Mouse (Mus musculus): ENCODE measurements around the gene Depdc1b.

The Depdc1b gene

GRCm38 (mm10) chr13:108354804-108355552 is 38.8 kb downstream of the Depdc1b start:
- DNase-seq (ENCODE audit: low spot score), result no peak

DNA sequence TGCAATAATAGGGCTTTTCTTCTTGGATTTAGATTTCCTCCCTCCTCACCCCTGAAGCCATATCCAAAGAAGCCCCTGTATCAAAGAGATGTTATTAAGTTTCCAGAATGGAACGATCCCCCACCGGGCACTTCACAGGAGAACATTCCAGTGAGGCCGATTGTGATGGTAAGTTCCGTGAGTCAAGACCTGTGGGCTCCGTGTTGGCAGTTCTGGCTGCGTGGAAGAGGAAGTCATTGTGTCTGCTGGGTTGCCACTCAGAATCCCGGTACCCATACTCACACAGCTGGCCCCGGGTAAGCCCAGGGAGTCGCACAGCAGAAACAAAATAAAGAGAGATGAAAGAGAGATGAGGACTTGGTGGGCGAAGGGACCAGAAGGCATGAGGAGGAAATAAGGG is 41.2 kb downstream of the Depdc1b start:
- DNase-seq (ENCODE audit: low spot score), result no peak

DNA sequence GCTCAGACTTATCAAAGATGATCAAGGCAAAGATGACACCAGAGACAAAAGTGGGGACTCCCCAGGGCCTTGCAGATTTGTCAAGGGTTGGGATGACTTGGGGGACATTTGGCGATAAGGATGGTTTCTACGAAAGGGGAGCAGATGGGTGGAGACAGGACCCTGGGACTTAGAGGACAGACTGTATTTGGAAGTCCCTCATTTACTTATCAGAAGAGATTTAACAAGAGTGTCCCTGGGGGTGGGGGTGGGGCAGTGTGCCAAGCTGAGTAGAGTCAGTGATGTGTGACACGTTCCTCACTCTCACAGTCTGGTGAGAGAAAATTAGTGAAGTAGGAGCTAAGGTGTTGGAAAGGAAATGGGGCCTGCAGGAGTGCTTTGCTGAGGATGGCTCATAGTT is 42.1 kb downstream of the Depdc1b start:
- no peak for DNase-seq (ENCODE audit: low spot score)

- no peak for DNase-seq (ENCODE audit: low spot score)
Measured at GRCm38 (mm10) chr13:108367496-108367895, 51.4 kb downstream of the Depdc1b start.

GRCm38 (mm10) chr13:108370241-108370941 is 54.3 kb downstream of the Depdc1b start:
- DNase-seq (ENCODE audit: low spot score), result no peak

- no peak for DNase-seq (ENCODE audit: low spot score)
Measured at GRCm38 (mm10) chr13:108371352-108371921, 55.3 kb downstream of the Depdc1b start.

GRCm38 (mm10) chr13:108373231-108373630 is 57.1 kb downstream of the Depdc1b start:
- no peak for DNase-seq (ENCODE audit: low spot score)

DNA sequence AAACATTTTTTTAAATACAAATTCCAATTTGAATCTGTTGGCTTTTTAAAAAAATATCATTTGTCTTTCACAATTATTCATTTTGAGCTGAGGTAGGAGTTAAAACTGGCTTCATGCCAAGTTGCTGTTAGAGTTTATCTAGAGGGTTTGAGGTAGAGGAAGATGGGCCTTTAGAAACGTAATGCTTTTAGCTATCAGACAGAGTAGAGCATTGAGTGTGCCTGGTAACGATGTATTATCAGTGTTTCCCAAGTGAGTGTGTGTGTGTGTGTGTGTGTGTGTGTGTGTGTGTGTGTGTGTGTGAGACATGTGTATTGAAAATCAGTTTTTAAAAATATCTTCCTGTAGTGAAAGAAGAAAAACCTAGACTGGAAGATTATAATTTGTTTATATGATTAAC is 60.5 kb downstream of the Depdc1b start:
- no peak for DNase-seq (ENCODE audit: low spot score)

DNA sequence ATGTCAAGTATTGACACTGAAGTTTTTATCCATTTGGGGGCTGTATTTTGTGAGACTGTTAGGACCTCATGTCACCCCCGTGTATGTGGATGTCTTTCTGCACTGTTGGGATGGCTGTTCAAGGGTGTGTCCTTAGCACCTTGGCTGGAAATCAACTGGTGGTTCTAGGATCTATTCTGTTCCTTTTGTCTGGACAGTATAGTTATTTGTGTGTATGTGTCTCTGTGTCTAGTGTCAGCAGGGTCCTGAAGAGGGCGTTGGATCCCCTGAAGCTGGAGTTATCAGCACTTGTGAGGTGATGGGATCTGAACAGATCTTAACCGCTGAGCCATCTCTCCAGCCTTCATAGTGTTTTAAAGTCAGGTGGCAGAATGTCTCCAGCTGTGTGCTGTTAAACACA is 65.0 kb downstream of the Depdc1b start:
- no peak for DNase-seq (ENCODE audit: low spot score)

DNA sequence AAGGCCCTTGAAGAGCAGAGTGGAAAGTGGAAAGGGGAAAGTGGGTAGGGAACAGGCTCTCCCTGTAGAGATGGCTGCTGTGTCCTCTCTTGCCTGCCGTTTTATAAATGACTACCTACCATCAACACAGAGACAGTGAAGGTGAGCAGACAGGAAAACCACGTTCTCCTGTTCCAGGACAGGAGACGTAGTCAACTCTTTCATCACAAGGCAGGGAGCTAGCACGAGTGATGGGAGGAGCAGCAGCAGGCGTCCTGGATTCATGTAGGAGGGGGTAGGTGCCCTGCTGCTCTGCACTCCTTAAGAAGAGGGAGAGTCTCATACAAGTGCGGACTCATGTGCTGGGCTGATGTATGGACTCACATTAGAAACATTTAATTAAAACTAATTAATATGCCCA is 66.9 kb downstream of the Depdc1b start:
- no peak for DNase-seq (ENCODE audit: low spot score)

- no peak for DNase-seq (ENCODE audit: low spot score)
Measured at GRCm38 (mm10) chr13:108386058-108386457, 69.9 kb downstream of the Depdc1b start.

GRCm38 (mm10) chr13:108390565-108390964 is 74.4 kb downstream of the Depdc1b start:
- DNase-seq (ENCODE audit: low spot score), result peak; percentile 65

DNA sequence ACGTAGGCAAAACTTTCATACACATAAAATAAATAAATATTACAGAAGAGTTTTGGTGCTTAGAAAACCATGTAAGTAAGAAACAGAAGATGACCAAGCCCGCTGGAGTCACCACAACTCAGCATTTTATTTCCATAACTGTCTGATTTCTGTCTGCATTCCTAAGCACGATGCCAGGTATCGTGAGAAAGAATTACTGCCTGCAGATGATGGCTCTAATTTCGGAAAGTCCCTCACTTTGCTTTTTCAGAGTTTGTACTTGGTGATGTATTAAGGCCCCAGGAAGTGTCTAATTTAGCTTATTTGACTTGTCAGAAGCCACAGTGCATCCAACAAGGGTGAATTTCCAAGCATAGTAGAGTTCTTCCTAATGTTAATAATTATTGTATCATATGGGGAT is 87.1 kb downstream of the Depdc1b start:
- no peak for DNase-seq (ENCODE audit: low spot score)

GRCm38 (mm10) chr13:108404372-108404771 is 88.2 kb downstream of the Depdc1b start:
- DNase-seq (ENCODE audit: low spot score), result no peak

- DNase-seq (ENCODE audit: low spot score), result peak; percentile 32
Measured at GRCm38 (mm10) chr13:108415464-108415863, 99.3 kb downstream of the Depdc1b start.

GRCm38 (mm10) chr13:108418741-108419507 is 102.8 kb downstream of the Depdc1b start:
- no peak for DNase-seq (ENCODE audit: low spot score)

DNA sequence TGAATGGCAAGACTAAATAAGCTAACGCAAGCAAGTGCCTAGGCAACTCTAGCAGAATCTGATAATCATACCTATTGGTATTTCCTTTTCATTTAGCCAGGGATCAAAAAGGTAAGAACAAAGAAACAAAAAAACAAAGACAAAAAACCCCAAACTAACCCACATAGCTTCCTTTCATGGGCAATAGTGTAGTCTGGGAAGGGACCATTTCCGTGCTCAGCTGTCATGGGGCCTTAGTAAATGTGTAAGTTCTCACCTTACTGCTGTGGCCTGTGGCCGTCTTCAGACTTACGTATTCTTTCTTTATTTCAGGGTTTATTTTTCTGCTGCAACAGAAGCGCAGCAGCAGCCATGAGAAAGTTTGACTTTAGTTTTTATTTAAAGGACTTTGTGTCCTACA is 110.2 kb downstream of the Depdc1b start:
- DNase-seq (ENCODE audit: low spot score), result no peak

- DNase-seq (ENCODE audit: low spot score), result peak; percentile 14
Measured at GRCm38 (mm10) chr13:108428809-108429208, 112.7 kb downstream of the Depdc1b start.

DNA sequence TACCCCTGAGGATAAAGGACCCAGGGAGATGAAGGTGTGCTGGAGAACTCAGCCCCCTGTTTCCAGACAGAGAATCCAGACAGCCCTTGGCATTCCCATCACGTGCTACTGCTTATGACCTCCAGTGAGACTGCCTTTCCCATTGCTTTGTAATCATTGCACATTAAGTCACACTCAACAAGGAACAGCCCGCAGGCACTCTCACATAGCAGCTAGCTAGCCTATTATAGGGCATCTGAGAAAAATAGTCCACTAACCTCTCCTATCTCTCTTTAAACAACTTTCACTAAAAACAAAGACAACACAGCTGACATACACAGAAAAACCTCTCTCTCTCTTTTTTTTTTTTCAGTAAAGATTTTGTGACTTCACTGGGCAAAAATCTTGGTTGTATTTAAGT is 113.5 kb downstream of the Depdc1b start:
- no peak for DNase-seq (ENCODE audit: low spot score)

- no peak for DNase-seq (ENCODE audit: low spot score)
Measured at GRCm38 (mm10) chr13:108431776-108432175, 115.6 kb downstream of the Depdc1b start.

DNA sequence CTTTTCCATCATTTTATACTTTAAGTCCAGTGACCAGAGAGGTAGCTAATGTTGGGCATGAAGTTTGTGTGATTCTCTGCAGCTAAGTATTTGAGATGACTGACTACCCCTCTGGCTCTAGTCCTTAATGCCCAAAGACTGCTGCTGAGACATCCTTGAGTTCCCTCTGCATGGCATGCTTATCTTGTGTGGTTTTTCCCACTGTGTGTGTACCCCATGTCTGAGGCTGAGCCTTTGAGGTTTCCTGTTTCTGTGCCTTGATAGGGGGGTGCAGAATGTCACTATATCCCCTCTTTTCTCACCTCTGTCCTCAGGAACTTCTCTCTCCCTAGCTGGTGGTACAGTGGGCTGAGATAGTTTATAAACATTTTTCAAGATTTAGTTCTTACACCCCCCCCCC is 119.6 kb downstream of the Depdc1b start:
- DNase-seq (ENCODE audit: low spot score), result no peak

GRCm38 (mm10) chr13:108437424-108437823 is 121.3 kb downstream of the Depdc1b start:
- no peak for DNase-seq (ENCODE audit: low spot score)

GRCm38 (mm10) chr13:108439012-108439411 is 122.9 kb downstream of the Depdc1b start:
- no peak for DNase-seq (ENCODE audit: low spot score)
